Mouse (Mus musculus) forebrain, embryonic 16.5 days (tissue): ENCODE measurements around the gene Ccdc122. TPM values are rescaled to one million over a fixed set of nuclear protein-coding genes. Genes with fewer than 3 reads are reported as not detected.

Experiments used
- ATAC-seq: fragments of 200-750 bp; cut with Nextera tagmentation; 2 replicates; pipeline ENCODE4 v1.8.0; 2017; ENCODE audit warnings: mild to moderate bottlenecking, moderate library complexity
- H3K27ac ChIP-seq: fragments of 300-500 bp; sonication (generic); 2 replicates; pipeline ENCODE4 v1.5.1; 2014; ENCODE audit warnings: low read length, control low read depth
- H3K27me3 ChIP-seq: fragments of 300-500 bp; sonication (generic); replicated peaks from 2 replicates; pipeline ENCODE4 v1.6.1; 2014; ENCODE audit warnings: low read length; ENCODE audit not compliant: control insufficient read depth, insufficient read depth
- H3K36me3 ChIP-seq: fragments of 300-500 bp; sonication (generic); 2 replicates; pipeline ENCODE4 v1.6.1; 2014; ENCODE audit not compliant: control insufficient read depth, insufficient read depth
- H3K4me1 ChIP-seq: fragments of 300-500 bp; sonication (generic); replicated peaks from 2 replicates; pipeline ENCODE4 v1.6.1; 2014; ENCODE audit warnings: low read length; ENCODE audit not compliant: control insufficient read depth, insufficient read depth
- H3K4me2 ChIP-seq: fragments of 300-500 bp; sonication (generic); 2 replicates; pipeline ENCODE4 v1.6.1; 2014; ENCODE audit warnings: mild to moderate bottlenecking, low read length, control low read depth
- H3K4me3 ChIP-seq: fragments of 300-500 bp; sonication (generic); replicated peaks from 2 replicates; pipeline ENCODE4 v1.5.1; 2014; ENCODE audit warnings: mild to moderate bottlenecking, low read length, control low read depth
- H3K9ac ChIP-seq: fragments of 300-500 bp; sonication (generic); replicated peaks from 2 replicates; pipeline ENCODE4 v1.6.1; 2014; ENCODE audit warnings: low read depth, low read length, control low read depth
- H3K9me3 ChIP-seq: fragments of 300-500 bp; sonication (generic); 2 replicates; pipeline ENCODE4 v1.6.1; 2016; ENCODE audit warnings: low read length; ENCODE audit not compliant: control insufficient read depth
- WGBS: fragments of 180-500 bp; shearing (Covaris S2); extraction: QIAGEN DNeasy Blood & Tissue Kit; methylation state at CpG from one replicate; pipeline ENCODE4 v1.1.7; 2014; 5-methylcytosine and 5-hydroxymethylcytosine counted together
- polyA plus RNA-seq: library from polyadenylated mRNA; unstranded; fragments of >200 nt; fragmentation: Nextera tagmentation; extraction: Ambion mirVana; gene quantifications from 2 replicates; pipeline ENCODE4 v1.2.1, GENCODE M21; 2015

Gene Ccdc122
- polyA plus RNA-seq, 1 experiment from 2014 or later, result 0.54 TPM

DNA sequence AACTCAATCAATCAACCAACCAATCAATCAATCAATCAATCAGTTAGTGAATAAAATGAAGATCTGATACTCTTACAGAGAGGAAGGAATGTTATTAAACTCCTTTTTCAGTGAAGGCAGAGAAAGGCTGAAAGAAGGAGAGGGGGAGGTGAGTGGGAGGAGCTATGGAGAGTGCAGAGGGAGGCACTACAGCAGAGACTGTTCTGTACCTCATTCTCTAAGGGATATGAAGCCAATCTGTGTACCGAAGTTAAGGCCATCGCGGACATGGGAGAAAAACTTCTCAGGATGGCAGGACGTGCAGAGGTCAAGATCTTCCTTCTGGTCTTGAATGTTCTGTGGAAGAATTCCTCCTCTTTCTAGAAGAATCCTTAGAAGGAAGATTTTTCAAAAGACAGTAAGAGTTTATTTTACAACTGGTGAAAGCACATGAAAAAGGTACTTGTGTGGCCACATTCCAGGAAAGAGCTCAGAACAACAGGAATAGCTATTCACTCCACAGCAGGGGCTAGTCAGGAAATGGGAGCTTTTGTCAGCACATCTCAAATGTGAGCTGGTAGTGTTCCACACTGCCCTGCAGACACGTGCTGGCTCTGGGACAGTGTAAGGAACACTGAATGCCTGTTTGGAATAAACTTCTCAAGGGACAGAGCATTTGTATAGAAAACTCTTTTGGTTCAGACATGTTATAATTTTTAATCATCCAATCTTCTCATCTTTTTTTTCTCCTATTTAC lies 7.1 kb upstream of the Ccdc122 start:
- no peak for ATAC-seq
- 51% methylated on average over 5 of the region's 5 CpGs for whole genome bisulfite sequencing
- H3K9me3 ChIP-seq, result no peaks in the 10 kb centered on the region
- H3K36me3 ChIP-seq, result no peaks in the 10 kb centered on the region
- no peaks in the 10 kb centered on the region for H3K4me1 ChIP-seq
- H3K27ac ChIP-seq, result no peak overlapping the region
- no peak overlapping the region for H3K4me2 ChIP-seq
- H3K27me3 ChIP-seq, result no peaks in the 10 kb centered on the region
- no peak overlapping the region for H3K9ac ChIP-seq
- H3K4me3 ChIP-seq, result no peak overlapping the region

DNA sequence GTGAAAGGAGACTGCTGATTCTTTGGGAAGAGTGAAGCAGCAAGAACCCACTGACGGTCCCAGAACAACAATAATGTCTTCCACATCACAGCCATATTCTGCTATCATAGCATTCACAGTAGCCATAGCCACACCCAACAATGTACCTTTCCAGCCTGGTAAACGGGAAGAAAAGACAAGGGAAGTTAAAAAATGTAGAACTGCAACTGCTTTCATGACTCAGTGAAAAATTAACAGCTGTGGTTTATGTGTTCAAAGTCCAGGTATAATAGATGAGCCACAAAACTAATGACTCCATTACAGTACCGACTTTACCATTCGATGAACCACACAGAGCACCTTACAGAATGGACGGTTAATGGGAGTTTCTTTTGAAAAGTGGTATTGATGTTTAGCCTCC lies 5.8 kb upstream of the Ccdc122 start:
- WGBS, result 86% methylated on average over 5 of the region's 5 CpGs
- Histone ChIP-seq H3K27ac (no peak overlapping the region), H3K36me3 (no peaks in the 10 kb centered on the region), H3K27me3 (no peaks in the 10 kb centered on the region), H3K9ac (no peak overlapping the region), H3K4me1 (no peaks in the 10 kb centered on the region), H3K9me3 (no peaks in the 10 kb centered on the region), H3K4me2 (no peak overlapping the region), H3K4me3 (no peak overlapping the region)
- ATAC-seq, result no peak

- ATAC-seq, result no peak
Observed at GRCm38 (mm10) chr14:77032433-77032832, 4.1 kb upstream of the Ccdc122 start.

GRCm38 (mm10) chr14:77033391-77033790 lies 3.2 kb upstream of the Ccdc122 start:
- no peaks in the 10 kb centered on the region for H3K36me3 ChIP-seq
- H3K4me2 ChIP-seq, result no peak overlapping the region
- peaks cover 5% of the 10 kb centered on the region; the same call in 1 of the 2 replicates for H3K4me1 ChIP-seq
- H3K4me3 ChIP-seq, result no peak overlapping the region
- H3K27me3 ChIP-seq, result no peaks in the 10 kb centered on the region
- no peak overlapping the region for H3K9ac ChIP-seq
- ATAC-seq, result no peak
- no peak overlapping the region for H3K27ac ChIP-seq
- H3K9me3 ChIP-seq, result no peaks in the 10 kb centered on the region
- 97% methylated on average over 3 of the region's 3 CpGs for WGBS

More at GRCm38 (mm10) chr14:77032433-77032832, 4.1 kb upstream of the Ccdc122 start:
- no peak overlapping the region for H3K4me2 ChIP-seq
- no peak overlapping the region for H3K9ac ChIP-seq
- H3K27me3 ChIP-seq, result no peaks in the 10 kb centered on the region
- 62% methylated on average over 5 of the region's 5 CpGs for WGBS
- H3K27ac ChIP-seq, result no peak overlapping the region
- peaks cover 5% of the 10 kb centered on the region; the same call in 1 of the 2 replicates for H3K4me1 ChIP-seq
- no peak overlapping the region for H3K4me3 ChIP-seq
- no peaks in the 10 kb centered on the region for H3K36me3 ChIP-seq
- no peaks in the 10 kb centered on the region for H3K9me3 ChIP-seq

DNA sequence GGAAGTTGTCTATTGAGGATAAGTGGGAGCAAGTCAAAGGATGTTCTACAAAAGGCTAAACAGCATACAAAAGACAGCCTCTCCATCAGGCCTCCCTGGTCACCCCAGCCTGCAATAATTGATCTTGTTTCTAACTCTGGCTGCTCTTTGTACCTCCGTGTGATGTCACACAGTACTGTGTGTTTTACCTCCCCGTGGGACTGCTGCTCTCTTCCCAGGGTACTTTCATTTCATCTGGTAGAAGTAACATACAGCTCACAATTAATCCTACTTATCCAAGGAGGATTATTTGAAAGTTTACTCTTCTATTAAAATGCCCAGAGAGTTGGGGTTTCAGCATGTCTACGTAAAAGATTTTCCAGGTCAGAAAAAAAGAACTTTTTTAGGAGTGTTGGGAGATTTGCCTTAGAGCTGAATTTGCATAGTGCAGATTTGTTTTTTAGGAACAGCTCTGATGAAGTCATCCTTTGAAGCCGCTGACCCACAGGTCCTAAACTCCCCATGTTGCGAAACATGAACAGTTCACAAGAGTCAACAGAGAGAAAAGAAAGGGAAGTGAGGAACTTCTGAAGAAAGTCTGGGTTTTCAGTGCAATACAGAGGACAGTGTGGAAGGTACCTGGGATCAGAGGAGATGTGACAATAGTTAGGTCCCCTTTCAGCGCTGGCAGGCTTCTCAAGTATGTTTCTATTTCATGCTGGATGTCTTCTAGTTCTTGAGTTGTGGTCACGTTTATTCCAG lies 2.2 kb upstream of the Ccdc122 start:
- H3K4me1 ChIP-seq, result peaks cover 5% of the 10 kb centered on the region; the same call in 1 of the 2 replicates
- no peak overlapping the region for H3K27ac ChIP-seq
- H3K27me3 ChIP-seq, result no peaks in the 10 kb centered on the region
- no peak overlapping the region for H3K9ac ChIP-seq
- H3K4me3 ChIP-seq, result no peak overlapping the region
- WGBS, result 58% methylated on average over 7 of the region's 7 CpGs
- no peaks in the 10 kb centered on the region for H3K36me3 ChIP-seq
- H3K4me2 ChIP-seq, result no peak overlapping the region
- ATAC-seq, result no peak
- H3K9me3 ChIP-seq, result no peaks in the 10 kb centered on the region

- no peak for ATAC-seq
- no peaks in the 10 kb centered on the region for H3K36me3 ChIP-seq
- H3K9ac ChIP-seq, result no peak overlapping the region
- no peaks in the 10 kb centered on the region for H3K9me3 ChIP-seq
- H3K4me1 ChIP-seq, result peaks cover 5% of the 10 kb centered on the region; the same call in 1 of the 2 replicates
- no peak overlapping the region for H3K4me3 ChIP-seq
- H3K27ac ChIP-seq, result no peak overlapping the region
- no peak overlapping the region for H3K4me2 ChIP-seq
- 73% methylated on average over 8 of the region's 8 CpGs for WGBS
- H3K27me3 ChIP-seq, result no peaks in the 10 kb centered on the region
Observed at GRCm38 (mm10) chr14:77034970-77035369, 1.6 kb upstream of the Ccdc122 start.

GRCm38 (mm10) chr14:77037330-77037729 lies 758 bp downstream of the Ccdc122 start:
- no peak for ATAC-seq
- Histone ChIP-seq H3K36me3 (no peaks in the 10 kb centered on the region), H3K27me3 (no peaks in the 10 kb centered on the region), H3K4me3 (no peak overlapping the region), H3K9me3 (no peaks in the 10 kb centered on the region), H3K27ac (no peak overlapping the region), H3K4me2 (no peak overlapping the region), H3K9ac (no peak overlapping the region), H3K4me1 (peaks cover 5% of the 10 kb centered on the region; the same call in 1 of the 2 replicates)
- WGBS, result 88% methylated on average over 5 of the region's 5 CpGs

DNA sequence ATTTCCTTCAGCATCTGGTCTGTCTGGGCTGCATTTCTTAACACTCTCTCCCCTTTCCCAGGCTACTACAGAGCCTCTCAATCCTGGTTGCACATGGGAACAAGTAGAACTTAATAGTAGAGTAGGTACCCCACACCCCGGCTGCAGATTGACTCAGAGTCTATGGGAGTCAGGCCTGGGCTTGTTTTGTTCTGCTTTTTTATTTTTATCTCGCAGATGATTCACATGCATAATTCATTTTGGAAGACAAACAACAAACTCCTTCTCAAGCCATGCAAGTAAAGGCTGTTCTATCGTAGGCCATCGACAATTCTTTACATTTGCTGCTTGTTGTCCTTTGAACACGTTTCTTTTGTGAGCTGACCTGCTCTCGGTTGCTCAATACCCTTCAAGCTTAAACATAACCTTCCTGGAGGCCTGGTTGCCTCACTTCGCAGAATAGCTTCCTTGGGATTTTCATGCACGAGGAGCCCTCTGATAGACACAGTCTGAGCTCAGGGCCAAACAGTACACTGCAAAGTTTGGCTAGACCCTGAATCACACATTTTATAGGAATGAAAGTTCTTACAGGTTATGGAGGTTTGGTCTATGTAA lies 1.4 kb downstream of the Ccdc122 start:
- Histone ChIP-seq H3K27me3 (no peaks in the 10 kb centered on the region), H3K9me3 (no peaks in the 10 kb centered on the region), H3K36me3 (no peaks in the 10 kb centered on the region), H3K4me3 (no peak overlapping the region), H3K4me1 (peaks cover 5% of the 10 kb centered on the region; the same call in 1 of the 2 replicates), H3K9ac (no peak overlapping the region), H3K4me2 (no peak overlapping the region), H3K27ac (no peak overlapping the region)
- 59% methylated on average over 8 of the region's 8 CpGs for WGBS
- no peak for ATAC-seq

- ATAC-seq, result no peak
- Histone ChIP-seq H3K27ac (no peak overlapping the region), H3K9me3 (no peaks in the 10 kb centered on the region), H3K4me2 (no peak overlapping the region), H3K4me3 (no peak overlapping the region), H3K9ac (no peak overlapping the region), H3K36me3 (no peaks in the 10 kb centered on the region), H3K27me3 (no peaks in the 10 kb centered on the region), H3K4me1 (no peaks in the 10 kb centered on the region)
Observed at GRCm38 (mm10) chr14:77053288-77053687, 16.7 kb downstream of the Ccdc122 start.
